Mouse (Mus musculus): Measurements from ENCODE around the gene Nr5a1.

Nr5a1 gene

GRCm38 (mm10) chr2:38700177-38700576 lies 14.2 kb downstream of the Nr5a1 start:
- DNase-seq = no peak

- no peak for DNase-seq
These were observed 15.7 kb downstream of the Nr5a1 start for GRCm38 (mm10) chr2:38698623-38699022.

- DNase-seq = no peak
These were observed 16.9 kb downstream of the Nr5a1 start for GRCm38 (mm10) chr2:38697128-38698120.

GRCm38 (mm10) chr2:38695770-38696169 lies 18.6 kb downstream of the Nr5a1 start:
- DNase-seq = no peak

GRCm38 (mm10) chr2:38691542-38691941 lies 22.8 kb downstream of the Nr5a1 start:
- DNase-seq = peak; percentile 80

- no peak for DNase-seq
These were observed 24.5 kb downstream of the Nr5a1 start for GRCm38 (mm10) chr2:38689881-38690280.

GRCm38 (mm10) chr2:38688791-38689520 lies 25.4 kb downstream of the Nr5a1 start:
- DNase-seq = peak; percentile 83

GRCm38 (mm10) chr2:38685746-38686145 lies 28.6 kb downstream of the Nr5a1 start:
- DNase-seq = no peak

- no peak for DNase-seq
These were observed 31.3 kb downstream of the Nr5a1 start for GRCm38 (mm10) chr2:38683083-38683482.

GRCm38 (mm10) chr2:38682209-38682608 lies 32.1 kb downstream of the Nr5a1 start:
- DNase-seq = no peak

- no peak for DNase-seq
These were observed 35.4 kb downstream of the Nr5a1 start for GRCm38 (mm10) chr2:38678947-38679346.

- DNase-seq = no peak
These were observed 38.9 kb downstream of the Nr5a1 start for GRCm38 (mm10) chr2:38675366-38675969.

GRCm38 (mm10) chr2:38672496-38672895 lies 41.8 kb downstream of the Nr5a1 start:
- no peak for DNase-seq

GRCm38 (mm10) chr2:38668802-38669580 lies 45.4 kb downstream of the Nr5a1 start:
- peak; percentile 42 for DNase-seq

- DNase-seq = peak; percentile 41
These were observed 52.9 kb downstream of the Nr5a1 start for GRCm38 (mm10) chr2:38661398-38661797.

- peak; percentile 82 for DNase-seq
These were observed 56.0 kb downstream of the Nr5a1 start for GRCm38 (mm10) chr2:38658338-38658836.

GRCm38 (mm10) chr2:38653694-38654093 lies 60.6 kb downstream of the Nr5a1 start:
- no peak for DNase-seq

- no peak for DNase-seq
These were observed 61.1 kb downstream of the Nr5a1 start for GRCm38 (mm10) chr2:38653293-38653619.

- DNase-seq = no peak
These were observed 61.6 kb downstream of the Nr5a1 start for GRCm38 (mm10) chr2:38652565-38653292.

GRCm38 (mm10) chr2:38652098-38652497 lies 62.2 kb downstream of the Nr5a1 start:
- DNase-seq = no peak

- no peak for DNase-seq
These were observed 64.0 kb downstream of the Nr5a1 start for GRCm38 (mm10) chr2:38650340-38650739.

- DNase-seq = no peak
These were observed 66.7 kb downstream of the Nr5a1 start for GRCm38 (mm10) chr2:38647661-38648060.
